Mouse (Mus musculus): ENCODE measurements at regions not wholly inside any gene's neighbourhood (a gene's known extent, or its start where the extent isn't known, plus 50 kb on each side); places are given as distances from the start of the nearest gene placed in this dataset.
A peak's percentile ranks its signal among the peaks of the same experiment; 100 is the strongest.

GRCm38 (mm10) chr2:117399487-117399886, 56.7 kb upstream of the Rasgrp1 start:
- Histone ChIP-seq H3K4me3 (ENCODE audit: insufficient read depth, low read length) (no peak overlapping the region), H3K4me1 (ENCODE audit: control insufficient read depth, insufficient read depth, low read length) (peaks cover 12% of the 10 kb centered on the region), H3K27ac (ENCODE audit: insufficient read depth, low read depth, low read length) (no peak overlapping the region)
- no peak for TF ChIP-seq CTCF (IDR thresholded peaks at IDR 0.05; ENCODE audit: low read depth, low read length)
- no peak for TF ChIP-seq POLR2A (IDR thresholded peaks at IDR 0.05; ENCODE audit: borderline replicate concordance, low read depth, low read length)

DNA sequence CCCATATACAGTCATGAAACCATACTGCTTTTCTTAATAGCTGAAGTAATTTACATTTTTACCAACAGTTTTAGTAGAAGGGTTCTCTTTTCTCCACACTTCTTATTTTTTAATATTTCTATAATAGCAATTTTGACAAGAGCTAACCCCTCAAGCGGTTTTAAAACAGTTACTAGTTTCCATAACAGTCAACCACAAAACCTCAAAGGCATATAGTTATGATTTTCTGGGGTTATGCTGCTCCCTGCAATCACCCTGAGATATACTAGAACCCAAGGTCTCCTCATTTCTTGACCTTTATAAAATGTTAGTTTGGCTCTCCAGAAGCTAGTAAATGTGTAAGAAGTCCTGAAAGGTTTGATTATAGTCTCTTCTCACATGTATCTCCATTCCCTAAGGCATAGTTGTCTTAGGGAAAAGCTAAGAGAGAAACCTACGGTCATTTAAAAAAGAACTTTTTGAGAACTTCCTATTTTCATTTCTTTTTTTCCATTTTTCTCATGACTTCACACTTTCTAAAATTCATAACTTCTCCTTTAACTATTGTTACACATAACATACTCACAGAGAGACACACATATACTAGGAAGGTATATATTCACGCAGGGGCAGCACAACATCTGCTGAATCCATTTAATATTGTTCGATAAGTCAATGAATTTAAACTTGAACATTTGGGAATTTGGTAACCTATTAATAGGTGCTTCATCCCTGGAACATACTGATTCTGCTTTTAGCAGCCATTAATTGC, 60.8 kb upstream of the Rasgrp1 start:
- H3K27ac ChIP-seq (ENCODE audit: insufficient read depth, low read depth, low read length): peak overlapping the region; percentile 81
- H3K4me3 ChIP-seq (ENCODE audit: insufficient read depth, low read length): no peak overlapping the region
- H3K4me1 ChIP-seq (ENCODE audit: control insufficient read depth, insufficient read depth, low read length): peaks cover 21% of the 10 kb centered on the region
- TF ChIP-seq POLR2A (IDR thresholded peaks at IDR 0.05; ENCODE audit: borderline replicate concordance, low read depth, low read length): no peak
- TF ChIP-seq CTCF (IDR thresholded peaks at IDR 0.05; ENCODE audit: low read depth, low read length): no peak

DNA sequence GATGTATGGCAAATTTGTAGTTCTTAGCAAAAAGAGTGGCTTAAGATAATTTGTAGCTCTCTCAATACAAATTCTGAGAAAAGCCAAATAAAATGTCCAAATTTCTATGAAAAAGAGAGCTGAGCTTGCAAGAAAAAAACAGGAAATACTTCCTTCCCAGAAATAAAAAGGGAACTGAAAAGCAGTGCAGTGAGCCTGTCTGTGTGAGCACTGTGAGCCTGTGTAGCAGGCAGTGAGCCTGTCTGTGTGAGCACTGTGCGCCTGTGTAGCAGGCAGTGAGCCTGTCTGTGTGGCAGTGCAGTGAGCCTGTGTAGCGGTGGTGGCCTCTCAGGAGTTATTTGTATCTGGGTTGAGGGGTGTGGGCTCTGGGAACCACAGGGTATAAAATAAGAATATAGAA, 62.7 kb upstream of the Rasgrp1 start:
- Histone ChIP-seq H3K4me3 (ENCODE audit: insufficient read depth, low read length) (no peak overlapping the region), H3K4me1 (ENCODE audit: control insufficient read depth, insufficient read depth, low read length) (peaks cover 21% of the 10 kb centered on the region), H3K27ac (ENCODE audit: insufficient read depth, low read depth, low read length) (peak overlapping the region; percentile 68)
- TF ChIP-seq CTCF (IDR thresholded peaks at IDR 0.05; ENCODE audit: low read depth, low read length) (no peak), POLR2A (IDR thresholded peaks at IDR 0.05; ENCODE audit: borderline replicate concordance, low read depth, low read length) (no peak)

DNA sequence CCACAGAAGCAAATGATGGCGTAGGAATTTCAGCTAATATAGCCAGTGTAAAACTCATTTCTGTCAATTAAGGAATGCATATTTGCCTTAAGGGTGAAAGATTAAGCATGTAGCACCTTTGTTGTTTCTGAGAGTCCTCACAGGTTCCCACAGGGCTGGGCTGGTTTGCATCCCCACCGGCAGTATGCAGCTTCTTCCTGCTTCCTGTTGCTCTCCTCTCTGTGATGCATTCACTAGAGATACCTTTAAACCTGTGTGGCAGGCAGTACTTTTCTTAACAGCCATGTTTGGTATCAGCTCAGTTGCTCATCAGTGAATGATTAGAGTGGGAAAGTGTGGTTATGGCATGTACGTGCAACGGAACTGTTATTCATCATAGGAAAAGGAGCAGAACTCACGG, 65.4 kb upstream of the Rasgrp1 start:
- Histone ChIP-seq H3K4me3 (ENCODE audit: insufficient read depth, low read length) (no peak overlapping the region), H3K27ac (ENCODE audit: insufficient read depth, low read depth, low read length) (no peak overlapping the region), H3K4me1 (ENCODE audit: control insufficient read depth, insufficient read depth, low read length) (peaks cover 16% of the 10 kb centered on the region)
- TF ChIP-seq CTCF (IDR thresholded peaks at IDR 0.05; ENCODE audit: low read depth, low read length) (no peak), POLR2A (IDR thresholded peaks at IDR 0.05; ENCODE audit: borderline replicate concordance, low read depth, low read length) (no peak)

- Histone ChIP-seq H3K4me1 (ENCODE audit: control insufficient read depth, insufficient read depth, low read length) (no peaks in the 10 kb centered on the region), H3K4me3 (ENCODE audit: insufficient read depth, low read length) (no peak overlapping the region), H3K27ac (ENCODE audit: insufficient read depth, low read depth, low read length) (no peak overlapping the region)
- no peak for TF ChIP-seq POLR2A (IDR thresholded peaks at IDR 0.05; ENCODE audit: borderline replicate concordance, low read depth, low read length)
- TF ChIP-seq CTCF (IDR thresholded peaks at IDR 0.05; ENCODE audit: low read depth, low read length): no peak
These were observed 69.3 kb upstream of the Rasgrp1 start for GRCm38 (mm10) chr2:117412045-117412606.

- H3K4me3 ChIP-seq (ENCODE audit: insufficient read depth, low read length): no peak overlapping the region
- no peak overlapping the region for H3K27ac ChIP-seq (ENCODE audit: insufficient read depth, low read depth, low read length)
These were observed 74.6 kb upstream of the Rasgrp1 start for GRCm38 (mm10) chr2:117417229-117417970.

GRCm38 (mm10) chr2:117418121-117418615, 75.4 kb upstream of the Rasgrp1 start:
- H3K4me3 ChIP-seq (ENCODE audit: insufficient read depth, low read length): no peak overlapping the region

More at GRCm38 (mm10) chr2:117417229-117417970, 74.6 kb upstream of the Rasgrp1 start:
- TF ChIP-seq POLR2A (IDR thresholded peaks at IDR 0.05; ENCODE audit: borderline replicate concordance, low read depth, low read length) (no peak), CTCF (IDR thresholded peaks at IDR 0.05; ENCODE audit: low read depth, low read length) (no peak)
- no peaks in the 10 kb centered on the region for H3K4me1 ChIP-seq (ENCODE audit: control insufficient read depth, insufficient read depth, low read length)

GRCm38 (mm10) chr2:117418711-117419110, 75.9 kb upstream of the Rasgrp1 start:
- H3K27ac ChIP-seq (ENCODE audit: insufficient read depth, low read depth, low read length): no peak overlapping the region
- H3K4me3 ChIP-seq (ENCODE audit: insufficient read depth, low read length): no peak overlapping the region
- no peak for TF ChIP-seq POLR2A (IDR thresholded peaks at IDR 0.05; ENCODE audit: borderline replicate concordance, low read depth, low read length)
- TF ChIP-seq CTCF (IDR thresholded peaks at IDR 0.05; ENCODE audit: low read depth, low read length): no peak
- H3K4me1 ChIP-seq (ENCODE audit: control insufficient read depth, insufficient read depth, low read length): no peaks in the 10 kb centered on the region

More at GRCm38 (mm10) chr2:117418121-117418615, 75.4 kb upstream of the Rasgrp1 start:
- no peaks in the 10 kb centered on the region for H3K4me1 ChIP-seq (ENCODE audit: control insufficient read depth, insufficient read depth, low read length)
- TF ChIP-seq POLR2A (IDR thresholded peaks at IDR 0.05; ENCODE audit: borderline replicate concordance, low read depth, low read length) (no peak), CTCF (IDR thresholded peaks at IDR 0.05; ENCODE audit: low read depth, low read length) (no peak)
- H3K27ac ChIP-seq (ENCODE audit: insufficient read depth, low read depth, low read length): no peak overlapping the region

DNA sequence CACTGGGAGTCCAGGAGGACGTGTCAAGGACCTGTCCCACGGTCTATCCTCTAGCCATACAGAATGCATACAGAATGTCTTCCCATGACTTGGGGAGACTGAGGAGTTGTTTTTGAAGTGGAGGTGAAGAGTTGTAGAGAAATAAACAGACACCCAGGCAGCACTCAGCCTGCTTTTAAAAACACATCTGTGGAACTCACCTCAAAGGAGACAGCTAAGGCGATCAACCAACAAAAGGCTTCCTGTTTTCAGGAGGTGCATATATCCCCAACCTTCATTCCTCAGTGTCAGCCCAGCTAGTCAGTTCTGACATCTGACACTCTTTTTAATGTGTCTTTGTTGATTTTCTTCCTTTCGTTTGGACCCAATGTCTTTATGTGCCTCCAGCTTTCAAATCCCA, 78.6 kb upstream of the Rasgrp1 start:
- Histone ChIP-seq H3K4me3 (ENCODE audit: insufficient read depth, low read length) (no peak overlapping the region), H3K4me1 (ENCODE audit: control insufficient read depth, insufficient read depth, low read length) (no peaks in the 10 kb centered on the region), H3K27ac (ENCODE audit: insufficient read depth, low read depth, low read length) (no peak overlapping the region)
- TF ChIP-seq CTCF (IDR thresholded peaks at IDR 0.05; ENCODE audit: low read depth, low read length): no peak
- no peak for TF ChIP-seq POLR2A (IDR thresholded peaks at IDR 0.05; ENCODE audit: borderline replicate concordance, low read depth, low read length)
